Mouse (Mus musculus) cerebellum, adult 2 months (tissue): ENCODE measurements at regions not wholly inside any gene's neighbourhood (a gene's known extent, or its start where the extent isn't known, plus 50 kb on each side); places are given as distances from the start of the nearest gene placed in this dataset.

Experiments
- DNase-seq, 2 experiments: peaks; one replicate each; pipeline ENCODE4 v3.0.0; 2021
- H3K27ac ChIP-seq: fragments of 200-500 bp; 2 replicates; pipeline ENCODE4 v1.5.1; 2012; ENCODE audit warnings: low read length, control low read depth, inconsistent platforms; ENCODE audit not compliant: insufficient read depth
- H3K27me3 ChIP-seq: fragments of 200-500 bp; 2 replicates; pipeline ENCODE4 v1.6.1; 2012; ENCODE audit warnings: inconsistent platforms, mild to moderate bottlenecking, low read length, moderate library complexity; ENCODE audit not compliant: control insufficient read depth, insufficient read depth
- H3K4me1 ChIP-seq: fragments of 200-500 bp; 2 replicates; pipeline ENCODE4 v1.6.1; 2011; ENCODE audit warnings: low read length; ENCODE audit not compliant: control insufficient read depth, insufficient read depth
- H3K4me3 ChIP-seq: fragments of 200-500 bp; replicated peaks from 2 replicates; pipeline ENCODE3; 2011; ENCODE audit warnings: mild to moderate bottlenecking, low read depth, low read length, control low read depth; ENCODE audit not compliant: insufficient read depth
- CTCF ChIP-seq: fragments of 200-500 bp; IDR thresholded peaks from 2 replicates; pipeline ENCODE4 v1.5.1; 2011; ENCODE audit warnings: low read depth, mild to moderate bottlenecking, control low read depth, low read length, moderate library complexity, borderline replicate concordance; ENCODE audit not compliant: insufficient read depth
- POLR2A ChIP-seq: fragments of 200-500 bp; IDR thresholded peaks from 2 replicates; pipeline ENCODE4 v1.6.1; 2011; ENCODE audit warnings: low read length, control low read depth, borderline replicate concordance; ENCODE audit not compliant: insufficient read depth
- WGBS: fragments of 180-500 bp; shearing (Covaris S2); methylation state at CpG from one replicate; pipeline ENCODE4 v1.1.7; 2018; 5-methylcytosine and 5-hydroxymethylcytosine counted together

- Histone ChIP-seq H3K27me3 (no peaks in the 10 kb centered on the region), H3K4me3 (no peak overlapping the region), H3K27ac (no peak overlapping the region), H3K4me1 (no peaks in the 10 kb centered on the region; the same call in 1 of the 2 replicates)
- WGBS, result 36% methylated on average over 9 of the region's 9 CpGs
- no peak for DNase-seq
- TF ChIP-seq CTCF (no peak), POLR2A (no peak)
Observed at GRCm38 (mm10) chr4:142953724-142954123, 259.1 kb downstream of the Prdm2 start.

GRCm38 (mm10) chr4:142952879-142953278, 259.9 kb downstream of the Prdm2 start:
- no peaks in the 10 kb centered on the region for H3K27me3 ChIP-seq
- WGBS, result 82% methylated on average over 1 of the region's 1 CpGs
- no peak overlapping the region for H3K4me3 ChIP-seq
- TF ChIP-seq CTCF (0 out of 2 replicates have a peak, but pooled peaks have one; percentile 8), POLR2A (no peak)
- DNase-seq, result no peak
- no peaks in the 10 kb centered on the region; the same call in 1 of the 2 replicates for H3K4me1 ChIP-seq
- H3K27ac ChIP-seq, result no peak overlapping the region

- H3K4me1 ChIP-seq, result no peaks in the 10 kb centered on the region
- no peak overlapping the region for H3K27ac ChIP-seq
- no peak overlapping the region for H3K4me3 ChIP-seq
- H3K27me3 ChIP-seq, result no peaks in the 10 kb centered on the region
- WGBS, result 42% methylated on average over 6 of the region's 6 CpGs
- DNase-seq, result no peak
- TF ChIP-seq POLR2A (no peak), CTCF (no peak)
Observed at GRCm38 (mm10) chr4:142947673-142948072, 265.1 kb downstream of the Prdm2 start.

- Histone ChIP-seq H3K4me1 (no peaks in the 10 kb centered on the region), H3K27me3 (no peaks in the 10 kb centered on the region), H3K4me3 (no peak overlapping the region), H3K27ac (no peak overlapping the region)
- no peak for DNase-seq
- 72% methylated on average over 9 of the region's 9 CpGs for WGBS
- TF ChIP-seq POLR2A, result no peak
- TF ChIP-seq CTCF, result no peak
Observed at GRCm38 (mm10) chr4:142933627-142934026, 279.2 kb downstream of the Prdm2 start.

GRCm38 (mm10) chr4:142929245-142929644, 283.6 kb downstream of the Prdm2 start:
- Histone ChIP-seq H3K27me3 (no peaks in the 10 kb centered on the region), H3K27ac (no peak overlapping the region), H3K4me3 (no peak overlapping the region), H3K4me1 (peaks cover 20% of the 10 kb centered on the region)
- TF ChIP-seq CTCF (no peak), POLR2A (no peak)
- 94% methylated on average over 4 of the region's 4 CpGs for WGBS
- no peak for DNase-seq

GRCm38 (mm10) chr4:142927328-142928108, 285.3 kb downstream of the Prdm2 start:
- Histone ChIP-seq H3K4me3 (no peak overlapping the region), H3K27ac (no peak overlapping the region), H3K4me1 (peaks cover 20% of the 10 kb centered on the region), H3K27me3 (no peaks in the 10 kb centered on the region)
- TF ChIP-seq CTCF, result no peak
- no peak for TF ChIP-seq POLR2A
- 12% methylated on average over 7 of the region's 7 CpGs for WGBS
- peak; percentile 39 to 58 for DNase-seq

GRCm38 (mm10) chr4:142925111-142925510, 287.7 kb downstream of the Prdm2 start:
- TF ChIP-seq POLR2A, result no peak
- TF ChIP-seq CTCF, result no peak
- WGBS, result 27% methylated on average over 8 of the region's 8 CpGs
- Histone ChIP-seq H3K4me3 (peak overlapping the region; percentile 18), H3K4me1 (peaks cover 20% of the 10 kb centered on the region), H3K27me3 (no peaks in the 10 kb centered on the region), H3K27ac (no peak overlapping the region)
- peak; percentile 80 to 88 for DNase-seq

- no peak overlapping the region for H3K4me3 ChIP-seq
- TF ChIP-seq POLR2A (no peak), CTCF (no peak)
- no peak overlapping the region for H3K27ac ChIP-seq
- DNase-seq, result no peak
- no peaks in the 10 kb centered on the region for H3K27me3 ChIP-seq
- H3K4me1 ChIP-seq, result no peaks in the 10 kb centered on the region; the same call in 1 of the 2 replicates
- WGBS, result 22% methylated on average over 17 of the region's 17 CpGs
Observed at GRCm38 (mm10) chr4:142909355-142909947, 303.3 kb downstream of the Prdm2 start.
